Mouse (Mus musculus) lung, postnatal 0 days (tissue): Measurements from ENCODE around the gene Prph.

ENCODE experiments used
- CTCF ChIP-seq: IDR thresholded peaks from 2 replicates; pipeline ENCODE4 v1.5.1; 2016; ENCODE audit warnings: antibody characterized with exemption, mild to moderate bottlenecking
- EP300 ChIP-seq: IDR thresholded peaks from 2 replicates; pipeline ENCODE4 v1.6.1; 2016; ENCODE audit warnings: antibody characterized with exemption, mild to moderate bottlenecking, control low read depth

DNA sequence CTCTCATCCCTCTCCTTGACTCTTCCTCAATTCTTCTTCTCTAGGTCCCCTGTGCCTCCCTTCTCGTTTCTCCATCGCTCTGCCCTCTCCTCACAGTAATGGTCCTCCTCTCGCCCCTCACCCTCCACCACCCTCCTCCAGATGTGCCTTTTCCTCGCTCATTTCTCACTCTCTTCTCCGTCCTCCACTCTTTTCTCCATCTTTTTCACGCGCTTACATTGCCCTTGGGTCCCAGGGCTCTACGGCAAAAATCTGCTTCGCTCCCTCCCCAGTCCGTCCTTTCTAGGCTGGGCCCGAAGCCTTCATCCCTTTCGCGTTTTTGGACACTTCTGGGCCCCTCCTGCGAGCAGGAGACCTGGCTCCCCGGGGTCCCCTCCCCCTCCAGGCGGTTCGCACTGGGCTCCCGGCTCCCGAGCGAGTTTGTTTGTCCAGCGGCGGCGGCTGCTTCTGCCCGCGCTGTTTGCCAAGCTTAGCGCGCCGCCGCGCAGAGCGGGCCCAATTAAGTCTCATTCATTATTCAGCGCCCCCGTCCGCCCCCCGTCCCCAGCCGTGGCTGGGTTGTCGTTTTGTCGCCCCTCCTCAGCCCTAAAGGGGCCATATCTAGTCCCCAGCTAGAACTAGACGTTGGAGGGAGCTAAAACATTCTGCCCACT is 43.0 kb downstream of the Prph start:
- TF ChIP-seq EP300 (no peak), CTCF (no peak)
